Mouse (Mus musculus) lung, embryonic 16.5 days (tissue): ENCODE results near the gene Neu4. TPM values are rescaled to one million over a fixed set of nuclear protein-coding genes. Genes with fewer than 3 reads are reported as not detected.
"Not testable (repeated sequence)": the region's sequence is repeated elsewhere in the genome, so short reads cannot be mapped to it uniquely, and the experiment has no call there.

Experiments used
- ATAC-seq: fragments of 200-750 bp; cut with Nextera tagmentation; 2 replicates; pipeline ENCODE4 v1.8.0; 2017; ENCODE audit warnings: low read depth, mild to moderate bottlenecking, moderate library complexity
- H3K27ac ChIP-seq: fragments of 300-500 bp; sonication (generic); 2 replicates; pipeline ENCODE4 v1.5.1; 2014; ENCODE audit warnings: mild to moderate bottlenecking, control low read depth, low read length
- H3K27me3 ChIP-seq: fragments of 300-500 bp; sonication (generic); 2 replicates; pipeline ENCODE4 v1.6.1; 2014; ENCODE audit warnings: low read depth, low read length, mixed read lengths; ENCODE audit not compliant: control insufficient read depth, insufficient read depth
- H3K36me3 ChIP-seq: fragments of 300-500 bp; sonication (generic); 2 replicates; pipeline ENCODE4 v1.6.1; 2014; ENCODE audit warnings: low read length; ENCODE audit not compliant: control insufficient read depth, insufficient read depth
- H3K4me1 ChIP-seq: fragments of 300-500 bp; sonication (generic); replicated peaks from 2 replicates; pipeline ENCODE4 v1.6.1; 2014; ENCODE audit warnings: low read length, mixed read lengths; ENCODE audit not compliant: control insufficient read depth, insufficient read depth
- H3K4me2 ChIP-seq: fragments of 300-500 bp; sonication (generic); 2 replicates; pipeline ENCODE4 v1.6.1; 2014; ENCODE audit warnings: low read depth, low read length, control low read depth
- H3K4me3 ChIP-seq: fragments of 300-500 bp; sonication (generic); 2 replicates; pipeline ENCODE4 v1.5.1; 2014; ENCODE audit warnings: mild to moderate bottlenecking, low read length, control low read depth
- H3K9ac ChIP-seq: fragments of 300-500 bp; sonication (generic); 2 replicates; pipeline ENCODE4 v1.6.1; 2014; ENCODE audit warnings: low read length, control low read depth
- H3K9me3 ChIP-seq: fragments of 300-500 bp; sonication (generic); 2 replicates; pipeline ENCODE4 v1.6.1; 2016; ENCODE audit warnings: low read length; ENCODE audit not compliant: control insufficient read depth
- WGBS: fragments of 180-500 bp; shearing (Covaris S2); extraction: QIAGEN DNeasy Blood & Tissue Kit; methylation state at CpG from one replicate; pipeline ENCODE4 v1.1.7; 2014; 5-methylcytosine and 5-hydroxymethylcytosine counted together
- polyA plus RNA-seq: library from polyadenylated mRNA; unstranded; fragments of >200 nt; fragmentation: Nextera tagmentation; extraction: Ambion mirVana; gene quantifications from 2 replicates; pipeline ENCODE4 v1.2.1, GENCODE M21; 2015

The Neu4 gene
- polyA plus RNA-seq, 1 experiment from 2014 or later = not detected

GRCm38 (mm10) chr1:94001023-94001422 is 19.2 kb upstream of the Neu4 start:
- H3K36me3 ChIP-seq = no peaks in the 10 kb centered on the region
- H3K27me3 ChIP-seq = no peaks in the 10 kb centered on the region
- no peak overlapping the region for H3K4me3 ChIP-seq
- no peaks in the 10 kb centered on the region for H3K4me1 ChIP-seq
- ATAC-seq = no peak
- WGBS = 82% methylated on average over 2 of the region's 2 CpGs
- no peak overlapping the region for H3K9ac ChIP-seq
- H3K27ac ChIP-seq = no peak overlapping the region
- H3K4me2 ChIP-seq = no peak overlapping the region
- H3K9me3 ChIP-seq = no peaks in the 10 kb centered on the region

DNA sequence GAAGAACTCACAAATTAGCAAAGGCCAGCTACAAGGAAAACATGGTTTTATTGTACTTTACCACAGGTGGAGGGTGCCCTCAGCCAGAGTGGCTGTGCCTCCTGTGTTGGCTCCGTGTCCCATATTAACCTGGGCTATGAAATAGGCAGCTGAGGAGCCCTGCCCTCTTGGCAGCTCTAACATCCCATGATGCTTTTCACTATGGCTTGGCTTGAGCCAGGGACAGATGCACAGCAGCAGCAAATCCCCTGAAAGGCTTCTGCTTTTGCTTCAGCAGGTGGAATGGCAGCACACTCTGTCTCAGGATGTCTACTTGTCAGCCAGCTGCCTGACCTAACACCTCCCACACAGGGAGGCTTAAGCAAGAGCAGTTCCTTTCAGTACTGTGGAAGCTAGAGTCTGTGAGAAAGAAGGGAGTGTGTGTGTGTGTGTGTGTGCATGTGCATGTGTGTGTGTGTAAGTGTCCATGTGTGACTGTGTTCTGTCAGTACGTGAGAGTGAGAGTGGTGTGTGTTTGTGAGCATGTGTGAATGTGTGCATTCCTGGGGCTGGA is 14.2 kb upstream of the Neu4 start:
- not testable (repeated sequence) for H3K27ac ChIP-seq, H3K36me3 ChIP-seq, H3K4me1 ChIP-seq, H3K9ac ChIP-seq, ATAC-seq, H3K4me2 ChIP-seq, H3K9me3 ChIP-seq, H3K27me3 ChIP-seq, H3K4me3 ChIP-seq
- 54% methylated on average over 2 of the region's 2 CpGs for WGBS

GRCm38 (mm10) chr1:94008826-94009225 is 11.4 kb upstream of the Neu4 start:
- not testable (repeated sequence) for H3K27ac ChIP-seq, H3K4me2 ChIP-seq, H3K36me3 ChIP-seq, H3K27me3 ChIP-seq, ATAC-seq, H3K4me3 ChIP-seq, H3K9ac ChIP-seq, H3K4me1 ChIP-seq, H3K9me3 ChIP-seq
- WGBS = 84% methylated on average over 15 of the region's 19 CpGs

GRCm38 (mm10) chr1:94011643-94012042 is 8.6 kb upstream of the Neu4 start:
- no peak overlapping the region for H3K4me2 ChIP-seq
- no peak for ATAC-seq
- H3K9me3 ChIP-seq = no peaks in the 10 kb centered on the region
- H3K27me3 ChIP-seq = no peaks in the 10 kb centered on the region
- H3K27ac ChIP-seq = no peak overlapping the region
- no peak overlapping the region for H3K9ac ChIP-seq
- no peak overlapping the region for H3K4me3 ChIP-seq
- no peaks in the 10 kb centered on the region for H3K36me3 ChIP-seq
- 52% methylated on average over 3 of the region's 3 CpGs for whole genome bisulfite sequencing
- no peaks in the 10 kb centered on the region for H3K4me1 ChIP-seq

GRCm38 (mm10) chr1:94027506-94028108 is 7.4 kb downstream of the Neu4 start:
- no peaks in the 10 kb centered on the region for H3K27me3 ChIP-seq
- no peak overlapping the region for H3K9ac ChIP-seq
- no peak overlapping the region for H3K4me2 ChIP-seq
- H3K4me1 ChIP-seq = no peaks in the 10 kb centered on the region
- no peak overlapping the region for H3K27ac ChIP-seq
- no peaks in the 10 kb centered on the region for H3K36me3 ChIP-seq
- no peaks in the 10 kb centered on the region for H3K9me3 ChIP-seq
- no peak overlapping the region for H3K4me3 ChIP-seq
- ATAC-seq = no peak
- 66% methylated on average over 12 of the region's 12 CpGs for WGBS

GRCm38 (mm10) chr1:94028741-94029140 is 8.5 kb downstream of the Neu4 start:
- Histone ChIP-seq H3K27ac (no peak overlapping the region), H3K4me2 (no peak overlapping the region), H3K9me3 (no peaks in the 10 kb centered on the region), H3K4me1 (no peaks in the 10 kb centered on the region), H3K27me3 (no peaks in the 10 kb centered on the region), H3K9ac (no peak overlapping the region), H3K36me3 (no peaks in the 10 kb centered on the region), H3K4me3 (no peak overlapping the region)
- no peak for ATAC-seq
- WGBS = 76% methylated on average over 2 of the region's 2 CpGs

DNA sequence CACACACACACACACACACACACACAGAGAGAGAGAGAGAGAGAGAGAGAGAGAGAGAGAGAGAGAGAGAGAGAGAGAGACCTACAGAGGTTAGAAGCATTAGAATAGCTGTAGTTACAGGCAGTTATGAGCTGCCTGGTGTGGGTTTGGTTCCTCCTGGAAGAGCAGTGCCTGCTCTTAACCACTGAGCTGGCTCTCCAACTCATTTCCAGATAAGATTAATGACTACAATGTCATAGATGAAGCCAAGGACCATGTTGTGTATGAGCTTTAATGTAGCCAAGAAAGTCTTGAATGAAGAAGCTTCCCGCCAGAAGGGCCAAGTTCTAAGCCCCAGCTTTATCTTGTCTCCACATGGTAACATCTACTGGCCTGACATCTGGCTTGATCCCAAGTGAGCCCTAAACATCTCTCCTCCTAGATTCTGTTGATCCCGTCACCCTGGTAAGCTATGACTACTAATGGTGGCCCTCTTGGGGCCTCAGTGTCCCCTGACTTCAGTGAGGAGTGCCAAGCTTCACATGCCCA is 12.9 kb downstream of the Neu4 start:
- H3K36me3 ChIP-seq = no peaks in the 10 kb centered on the region
- peaks cover 7% of the 10 kb centered on the region for H3K4me1 ChIP-seq
- no peak for ATAC-seq
- H3K9ac ChIP-seq = no peak overlapping the region
- H3K4me2 ChIP-seq = no peak overlapping the region
- no peak overlapping the region for H3K27ac ChIP-seq
- no peak overlapping the region for H3K4me3 ChIP-seq
- H3K9me3 ChIP-seq = no peaks in the 10 kb centered on the region
- 73% methylated on average over 2 of the region's 2 CpGs for WGBS
- no peaks in the 10 kb centered on the region for H3K27me3 ChIP-seq

- Histone ChIP-seq H3K36me3 (no peaks in the 10 kb centered on the region), H3K4me2 (peak overlapping the region; percentile 94), H3K9ac (peak overlapping the region; percentile 64), H3K9me3 (no peaks in the 10 kb centered on the region), H3K27me3 (no peaks in the 10 kb centered on the region), H3K4me1 (peaks cover 7% of the 10 kb centered on the region), H3K27ac (peak overlapping the region; percentile 92), H3K4me3 (peak overlapping the region; percentile 52)
- WGBS = 1% methylated on average over 25 of the region's 25 CpGs
- ATAC-seq = peak; percentile 95
Measured at GRCm38 (mm10) chr1:94034984-94035743, 14.9 kb downstream of the Neu4 start.

- H3K4me2 ChIP-seq = no peak overlapping the region
- H3K9ac ChIP-seq = no peak overlapping the region
- no peak overlapping the region for H3K27ac ChIP-seq
- ATAC-seq = no peak
- H3K27me3 ChIP-seq = no peaks in the 10 kb centered on the region
- H3K9me3 ChIP-seq = no peaks in the 10 kb centered on the region
- 89% methylated on average over 2 of the region's 2 CpGs for WGBS
- peaks cover 4% of the 10 kb centered on the region for H3K4me1 ChIP-seq
- no peak overlapping the region for H3K4me3 ChIP-seq
- H3K36me3 ChIP-seq = no peaks in the 10 kb centered on the region
Measured at GRCm38 (mm10) chr1:94040391-94040790, 20.1 kb downstream of the Neu4 start.
